17 mouse cellular contexts compared by ENCODE assay signal in the genomic region with DNA sequence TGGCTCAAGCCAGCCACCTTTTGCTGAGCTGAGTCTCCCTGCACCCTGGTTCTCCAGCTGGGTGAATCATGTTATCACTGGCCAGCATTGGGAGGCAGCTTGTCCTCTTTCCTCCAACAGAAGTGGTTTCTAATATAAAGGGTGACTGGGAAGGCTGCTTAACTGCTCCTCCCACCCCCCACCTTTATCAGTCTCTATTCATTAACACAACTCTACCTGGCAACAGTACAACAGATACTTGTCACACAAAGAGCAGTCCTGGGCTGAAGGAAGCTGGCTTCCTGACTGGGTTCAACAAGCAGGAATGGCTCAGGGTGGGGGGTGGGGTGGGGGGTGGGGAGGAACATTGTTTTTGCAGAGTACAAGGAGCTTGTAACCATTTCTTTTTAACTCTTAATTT.
DNase-seq lines count a peak whose midpoint lies in the region; ATAC-seq and TF ChIP-seq lines count a peak whose summit lies in the region.
"Had no signal": no experiment of that assay in that cellular context is flagged by ENCODE, and none has a peak within 500 bp of the region (broad histone marks: within the 10 kb centered on the region; RNA-seq: fewer than 3 reads in every experiment).

No protein-coding gene starts in this region.

- H3K4me3 ChIP-seq in forebrain, embryonic 11.5 days (ENCODE audit: low read depth, low read length) = no peak overlapping the region
- H3K4me3 ChIP-seq in forebrain, embryonic 12.5 days (replicated peaks) = no peak overlapping the region
- no peak overlapping the region for H3K4me3 ChIP-seq in hindbrain, embryonic 16.5 days (ENCODE audit: low read length)
- H3K4me3 ChIP-seq in hindbrain, embryonic 12.5 days = no peak overlapping the region
- no peak overlapping the region for H3K4me3 ChIP-seq in lung, embryonic 16.5 days (ENCODE audit: low read length)
- H3K4me3 ChIP-seq in heart, postnatal 0 days (ENCODE audit: low read depth, low read length) = no peak overlapping the region
- H3K4me3 ChIP-seq: erythroblast, embryonic 14.5 days; liver, embryonic 13.5 days; midbrain, embryonic 10.5 days had no signal

- H3K27me3 ChIP-seq in forebrain, embryonic 11.5 days (ENCODE audit: control insufficient read depth, insufficient read depth, low read length) = no peaks in the 10 kb centered on the region
- H3K27me3 ChIP-seq in forebrain, embryonic 12.5 days = no peaks in the 10 kb centered on the region
- no peaks in the 10 kb centered on the region for H3K27me3 ChIP-seq in hindbrain, embryonic 16.5 days (replicated peaks; ENCODE audit: control insufficient read depth, insufficient read depth, low read length)
- no peaks in the 10 kb centered on the region for H3K27me3 ChIP-seq in hindbrain, embryonic 12.5 days
- no peaks in the 10 kb centered on the region for H3K27me3 ChIP-seq in lung, embryonic 16.5 days (ENCODE audit: control insufficient read depth, insufficient read depth, low read depth, low read length)
- H3K27me3 ChIP-seq in heart, postnatal 0 days (ENCODE audit: control insufficient read depth, insufficient read depth, low read length) = no peaks in the 10 kb centered on the region
- H3K27me3 ChIP-seq: CH12.LX; liver, embryonic 13.5 days had no signal

- H3K36me3 ChIP-seq in forebrain, embryonic 11.5 days (ENCODE audit: control insufficient read depth, insufficient read depth, low read length) = no peaks in the 10 kb centered on the region
- H3K36me3 ChIP-seq in forebrain, embryonic 12.5 days (replicated peaks) = no peaks in the 10 kb centered on the region
- H3K36me3 ChIP-seq in hindbrain, embryonic 16.5 days (ENCODE audit: control insufficient read depth, insufficient read depth, low read length) = no peaks in the 10 kb centered on the region
- no peaks in the 10 kb centered on the region for H3K36me3 ChIP-seq in hindbrain, embryonic 12.5 days
- no peaks in the 10 kb centered on the region for H3K36me3 ChIP-seq in lung, embryonic 16.5 days (ENCODE audit: control insufficient read depth, insufficient read depth, low read length)
- H3K36me3 ChIP-seq in heart, postnatal 0 days (replicated peaks; ENCODE audit: control insufficient read depth, insufficient read depth, low read length) = no peaks in the 10 kb centered on the region; the same call in 1 of the 2 replicates
- H3K36me3 ChIP-seq: liver, embryonic 13.5 days; midbrain, embryonic 10.5 days had no signal

- H3K9ac ChIP-seq in forebrain, embryonic 11.5 days (ENCODE audit: low read length) = no peak overlapping the region
- H3K9ac ChIP-seq in forebrain, embryonic 12.5 days = no peak overlapping the region
- H3K9ac ChIP-seq in hindbrain, embryonic 16.5 days (ENCODE audit: low read depth, low read length) = no peak overlapping the region
- no peak overlapping the region for H3K9ac ChIP-seq in hindbrain, embryonic 12.5 days
- H3K9ac ChIP-seq in lung, embryonic 16.5 days (ENCODE audit: low read length) = no peak overlapping the region
- H3K9ac ChIP-seq in heart, postnatal 0 days (replicated peaks; ENCODE audit: low read depth, low read length) = no peak overlapping the region
- H3K9ac ChIP-seq: forebrain, postnatal 0 days; liver, embryonic 13.5 days had no signal

- peak; percentile 10 for DNase-seq in forebrain, embryonic 11.5 days (ENCODE audit: low spot score)
- no peak for DNase-seq in lung, adult 18-20 months
- DNase-seq in heart, postnatal 0 days (ENCODE audit: low spot score) = peak; percentile 49
- DNase-seq in frontal cortex, postnatal 36 days (ENCODE audit: low spot score in 2 of 2) = no peak
- DNase-seq: adrenal gland, postnatal 25 days; cerebellum, adult 9-11 months; forebrain, postnatal 0 days; kidney, postnatal 4 days; liver, embryonic 13.5 days; thymus, postnatal 36 days had no signal

- TF ChIP-seq CTCF in heart, postnatal 0 days (IDR thresholded peaks at IDR 0.05; ENCODE audit: low read depth) = no peak

- no peak overlapping the region for H3K27ac ChIP-seq in forebrain, embryonic 11.5 days (ENCODE audit: low read depth, low read length)
- no peak overlapping the region for H3K27ac ChIP-seq in forebrain, embryonic 12.5 days
- no peak overlapping the region for H3K27ac ChIP-seq in hindbrain, embryonic 16.5 days (ENCODE audit: low read depth, low read length)
- H3K27ac ChIP-seq in hindbrain, embryonic 12.5 days = no peak overlapping the region
- no peak overlapping the region; the same call in 1 of the 2 replicates for H3K27ac ChIP-seq in lung, embryonic 16.5 days (ENCODE audit: low read length)
- no peak overlapping the region for H3K27ac ChIP-seq in heart, postnatal 0 days (ENCODE audit: low read depth)
- H3K27ac ChIP-seq: liver, embryonic 13.5 days; midbrain, embryonic 10.5 days had no signal

- H3K4me2 ChIP-seq in forebrain, embryonic 11.5 days (ENCODE audit: low read depth, low read length, severe bottlenecking) = no peak overlapping the region
- no peak overlapping the region for H3K4me2 ChIP-seq in forebrain, embryonic 12.5 days
- no peak overlapping the region for H3K4me2 ChIP-seq in hindbrain, embryonic 16.5 days (ENCODE audit: low read length)
- H3K4me2 ChIP-seq in hindbrain, embryonic 12.5 days (replicated peaks) = no peak overlapping the region
- no peak overlapping the region for H3K4me2 ChIP-seq in lung, embryonic 16.5 days (ENCODE audit: low read depth, low read length)
- no peak overlapping the region for H3K4me2 ChIP-seq in heart, postnatal 0 days (ENCODE audit: low read depth, low read length)
- H3K4me2 ChIP-seq: liver, embryonic 13.5 days had no signal

- H3K9me3 ChIP-seq in forebrain, embryonic 11.5 days (ENCODE audit: control insufficient read depth, low read length) = peaks cover 4% of the 10 kb centered on the region; the same call in 1 of the 2 replicates
- peaks cover 6% of the 10 kb centered on the region; the same call in 1 of the 2 replicates for H3K9me3 ChIP-seq in forebrain, embryonic 12.5 days
- no peaks in the 10 kb centered on the region for H3K9me3 ChIP-seq in hindbrain, embryonic 16.5 days (ENCODE audit: control insufficient read depth, low read length)
- H3K9me3 ChIP-seq in hindbrain, embryonic 12.5 days (replicated peaks) = no peaks in the 10 kb centered on the region
- H3K9me3 ChIP-seq in lung, embryonic 16.5 days (ENCODE audit: control insufficient read depth, low read length) = 0 out of 2 replicates have a peak, but pooled peaks cover 4% of the 10 kb centered on the region
- no peaks in the 10 kb centered on the region for H3K9me3 ChIP-seq in heart, postnatal 0 days (replicated peaks; ENCODE audit: control insufficient read depth, low read length)
- H3K9me3 ChIP-seq: liver, embryonic 13.5 days had no signal

- no peaks in the 10 kb centered on the region for H3K4me1 ChIP-seq in forebrain, embryonic 11.5 days (replicated peaks; ENCODE audit: control insufficient read depth, insufficient read depth, low read length)
- H3K4me1 ChIP-seq in forebrain, embryonic 12.5 days = peaks cover 2% of the 10 kb centered on the region; the same call in 1 of the 2 replicates
- H3K4me1 ChIP-seq in hindbrain, embryonic 16.5 days (ENCODE audit: control insufficient read depth, insufficient read depth, low read depth, low read length) = no peaks in the 10 kb centered on the region
- H3K4me1 ChIP-seq in hindbrain, embryonic 12.5 days = peaks cover 14% of the 10 kb centered on the region
- H3K4me1 ChIP-seq in lung, embryonic 16.5 days (replicated peaks; ENCODE audit: control insufficient read depth, insufficient read depth, low read length) = peaks cover 12% of the 10 kb centered on the region
- H3K4me1 ChIP-seq in heart, postnatal 0 days (ENCODE audit: control insufficient read depth, insufficient read depth) = peaks cover 9% of the 10 kb centered on the region
- H3K4me1 ChIP-seq: liver, embryonic 13.5 days had no signal

- no peak for TF ChIP-seq EP300 in heart, postnatal 0 days (IDR thresholded peaks at IDR 0.05; ENCODE audit: low read depth)

- ATAC-seq in forebrain, embryonic 11.5 days (replicated peaks; ENCODE audit: low FRiP score) = no peak
- no peak for ATAC-seq in forebrain, embryonic 12.5 days (ENCODE audit: low FRiP score)
- ATAC-seq in hindbrain, embryonic 16.5 days = 0 out of 2 replicates have a peak, but pooled peaks have one; percentile 15
- ATAC-seq in hindbrain, embryonic 12.5 days (ENCODE audit: low FRiP score) = no peak
- ATAC-seq in lung, embryonic 16.5 days (ENCODE audit: low read depth) = peak; percentile 70
- ATAC-seq in heart, postnatal 0 days (ENCODE audit: insufficient read depth, low read depth) = peak; percentile 80
- ATAC-seq: forebrain, postnatal 0 days had no signal

Comparison
In these comparisons a context has a peak if more than half of its experiments do, and no peak if none do; other contexts are left out.
1. ATAC-seq: peak in hindbrain, embryonic 16.5 days (single experiment), lung, embryonic 16.5 days (single experiment) and heart, postnatal 0 days (single experiment); none in forebrain, embryonic 11.5 days (single experiment), forebrain, embryonic 12.5 days (single experiment) and hindbrain, embryonic 12.5 days (single experiment).
2. DNase-seq: peak in forebrain, embryonic 11.5 days (single experiment) and heart, postnatal 0 days (single experiment); none in lung, adult 18-20 months (0 of 2) and frontal cortex, postnatal 36 days (0 of 2).